Mouse (Mus musculus) small intestine, adult 2 months (tissue): ENCODE measurements around the gene Unc50.

Experiments used
- CTCF ChIP-seq: fragments of 200-500 bp; IDR thresholded peaks from 2 replicates; pipeline ENCODE4 v1.5.1; 2012; ENCODE audit warnings: low read depth, mild to moderate bottlenecking, control low read depth, inconsistent platforms, low read length, moderate library complexity, mixed read lengths; ENCODE audit not compliant: insufficient replicate concordance, insufficient read length; ENCODE audit errors: extremely low read depth
- POLR2A ChIP-seq: fragments of 200-500 bp; IDR thresholded peaks from 2 replicates; pipeline ENCODE4 v1.6.1; 2012; ENCODE audit warnings: low read depth, mild to moderate bottlenecking, control low read depth, inconsistent platforms, low read length, moderate library complexity

- TF ChIP-seq CTCF: no peak
- no peak for TF ChIP-seq POLR2A
These were observed 48.5 kb downstream of the Unc50 start for GRCm38 (mm10) chr1:37478416-37478815.
